Mouse (Mus musculus) hindbrain, embryonic 16.5 days (tissue): Measurements from ENCODE around the gene Nelfb. TPM values are rescaled to one million over a fixed set of nuclear protein-coding genes. Genes with fewer than 3 reads are reported as not detected.

Experiments
- ATAC-seq: fragments of 200-750 bp; cut with Nextera tagmentation; 2 replicates; pipeline ENCODE4 v1.8.0; 2017; ENCODE audit warnings: moderate TSS enrichment, moderate library complexity
- H3K27ac ChIP-seq: fragments of 300-500 bp; sonication (generic); 2 replicates; pipeline ENCODE4 v1.5.1; 2014; ENCODE audit warnings: low read depth, mild to moderate bottlenecking, control low read depth, low read length, moderate library complexity
- H3K27me3 ChIP-seq: fragments of 300-500 bp; sonication (generic); replicated peaks from 2 replicates; pipeline ENCODE4 v1.6.1; 2014; ENCODE audit warnings: low read length; ENCODE audit not compliant: control insufficient read depth, insufficient read depth
- H3K36me3 ChIP-seq: fragments of 300-500 bp; sonication (generic); 2 replicates; pipeline ENCODE4 v1.6.1; 2014; ENCODE audit warnings: mild to moderate bottlenecking, low read length, moderate library complexity, mixed read lengths; ENCODE audit not compliant: control insufficient read depth, insufficient read depth
- H3K4me1 ChIP-seq: fragments of 300-500 bp; sonication (generic); 2 replicates; pipeline ENCODE4 v1.6.1; 2014; ENCODE audit warnings: low read depth, low read length; ENCODE audit not compliant: control insufficient read depth, insufficient read depth
- H3K4me2 ChIP-seq: fragments of 300-500 bp; sonication (generic); 2 replicates; pipeline ENCODE4 v1.6.1; 2014; ENCODE audit warnings: mild to moderate bottlenecking, low read length, control low read depth, moderate library complexity
- H3K4me3 ChIP-seq: fragments of 300-500 bp; sonication (generic); 2 replicates; pipeline ENCODE4 v1.5.1; 2014; ENCODE audit warnings: mild to moderate bottlenecking, low read length, control low read depth, moderate library complexity
- H3K9ac ChIP-seq: fragments of 300-500 bp; sonication (generic); 2 replicates; pipeline ENCODE4 v1.6.1; 2014; ENCODE audit warnings: low read depth, mild to moderate bottlenecking, control low read depth, low read length, moderate library complexity
- H3K9me3 ChIP-seq: fragments of 300-500 bp; sonication (generic); 2 replicates; pipeline ENCODE4 v1.6.1; 2014; ENCODE audit warnings: mild to moderate bottlenecking, low read length, moderate library complexity; ENCODE audit not compliant: control insufficient read depth
- WGBS: fragments of 180-500 bp; shearing (Covaris S2); extraction: QIAGEN DNeasy Blood & Tissue Kit; methylation state at CpG from one replicate; pipeline ENCODE4 v1.1.7; 2014; 5-methylcytosine and 5-hydroxymethylcytosine counted together
- polyA plus RNA-seq: library from polyadenylated mRNA; unstranded; fragments of >200 nt; fragmentation: Nextera tagmentation; extraction: Ambion mirVana; gene quantifications from 2 replicates; pipeline ENCODE4 v1.2.1, GENCODE M21; 2015

The Nelfb gene
- polyA plus RNA-seq, 1 experiment from 2014 or later = 105 TPM

DNA sequence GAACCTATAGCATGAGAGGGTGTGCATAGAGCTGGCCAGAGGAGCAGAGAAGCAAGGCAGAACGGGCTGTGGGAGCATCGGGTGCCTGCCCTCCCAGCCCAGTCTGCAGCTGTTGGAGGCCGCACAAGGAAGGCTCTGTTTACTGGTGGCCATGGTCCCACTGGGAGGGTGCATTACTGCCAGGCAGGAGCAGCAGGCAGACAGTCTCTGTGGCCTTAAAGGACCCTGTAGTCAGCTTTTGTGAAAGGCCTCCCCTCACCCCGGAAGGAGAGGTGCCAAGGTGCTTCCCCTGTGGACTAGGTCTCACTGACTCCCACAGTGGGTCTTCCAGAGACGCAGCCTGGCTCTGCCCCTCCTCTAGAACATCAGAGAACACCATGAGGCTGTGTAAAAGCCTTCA, 15.6 kb upstream of the Nelfb start:
- Histone ChIP-seq H3K4me3 (no peak overlapping the region), H3K27me3 (no peaks in the 10 kb centered on the region), H3K4me1 (peaks cover 14% of the 10 kb centered on the region), H3K36me3 (0 out of 2 replicates have a peak, but pooled peaks cover under 1% of the 10 kb centered on the region), H3K9me3 (no peaks in the 10 kb centered on the region), H3K4me2 (no peak overlapping the region), H3K27ac (no peak overlapping the region), H3K9ac (no peak overlapping the region)
- 77% methylated on average over 5 of the region's 5 CpGs for WGBS
- no peak for ATAC-seq

DNA sequence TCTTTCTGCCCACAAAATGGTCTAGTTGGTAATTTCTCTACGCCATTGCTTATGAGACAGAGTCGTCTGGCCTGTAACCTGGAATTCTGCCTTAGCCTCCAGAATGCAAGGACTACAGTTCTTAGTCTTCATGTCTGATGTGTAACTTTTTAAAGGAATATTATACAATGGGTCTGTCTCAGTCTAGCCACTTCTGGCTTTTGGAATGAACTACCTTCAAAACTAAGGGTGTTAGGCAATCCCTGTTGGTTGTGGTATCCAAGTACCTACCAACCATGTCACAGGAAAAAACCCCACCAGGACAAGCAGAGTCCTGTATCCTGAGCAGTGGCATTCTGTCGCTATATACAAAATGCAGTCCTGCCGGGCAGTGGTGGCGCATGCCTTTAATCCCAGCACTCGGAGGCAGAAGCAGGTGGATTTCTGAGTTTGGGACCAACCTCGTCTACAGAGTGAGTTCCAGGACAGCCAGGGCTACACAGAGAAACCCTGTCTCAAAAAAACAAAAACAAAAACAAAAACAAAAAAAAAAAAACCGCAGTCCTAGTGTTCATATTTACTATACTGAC, 14.6 kb upstream of the Nelfb start:
- Histone ChIP-seq H3K36me3 (peaks cover 3% of the 10 kb centered on the region; the same call in 1 of the 2 replicates), H3K27me3 (no peaks in the 10 kb centered on the region), H3K4me3 (no peak overlapping the region), H3K4me2 (peak overlapping the region; percentile 56; the same call in 1 of the 2 replicates), H3K9ac (no peak overlapping the region), H3K27ac (peak overlapping the region; percentile 98), H3K4me1 (peaks cover 14% of the 10 kb centered on the region), H3K9me3 (no peaks in the 10 kb centered on the region)
- WGBS = 74% methylated on average over 8 of the region's 8 CpGs
- no peak for ATAC-seq

DNA sequence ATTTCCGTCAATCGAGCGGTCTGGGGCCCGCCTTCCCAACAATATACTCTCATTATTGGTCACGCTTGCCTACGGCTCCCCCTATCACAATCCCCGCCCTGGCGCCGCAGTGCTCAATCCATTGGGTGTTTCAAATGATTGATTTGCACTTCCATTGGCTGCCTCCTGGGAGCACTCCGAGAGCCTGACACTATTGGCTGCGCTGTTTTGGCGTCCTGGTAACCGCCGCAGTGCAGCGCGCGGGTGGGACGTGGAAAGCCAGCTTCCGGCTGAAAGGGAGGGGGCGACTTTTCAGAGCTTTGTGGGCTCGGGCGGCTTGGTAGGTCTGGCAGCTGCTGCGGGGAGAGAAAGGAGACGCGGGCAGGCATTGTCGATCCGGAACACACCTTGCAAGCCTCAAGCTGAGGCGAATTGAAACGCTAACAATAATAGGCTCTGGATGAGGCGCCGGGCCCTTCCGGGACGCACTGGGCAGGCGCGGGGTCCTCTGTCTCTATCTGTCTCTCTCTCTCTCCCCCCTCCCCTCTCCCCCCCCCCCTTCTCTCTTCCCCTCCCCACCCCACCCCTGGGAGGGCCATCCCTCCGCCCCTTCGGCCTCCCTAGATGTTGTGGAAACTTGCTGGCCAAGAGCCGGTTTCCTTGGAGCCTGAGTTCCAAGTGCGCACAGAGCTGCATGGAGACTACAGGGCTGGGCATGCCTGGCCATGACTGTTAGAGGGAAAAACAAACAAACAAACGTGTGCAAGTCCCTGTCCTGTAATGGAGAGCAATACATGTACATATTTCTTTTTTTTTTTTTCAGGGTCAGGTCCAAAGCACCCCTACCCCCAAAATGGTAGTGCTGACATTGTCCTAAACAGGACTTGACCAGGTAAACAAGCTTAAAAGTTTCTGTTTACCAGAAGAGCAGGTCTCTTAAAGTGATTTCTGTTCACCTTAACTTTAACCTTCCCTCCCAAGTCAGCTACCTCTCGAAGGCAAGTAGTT, 13.8 kb upstream of the Nelfb start:
- Histone ChIP-seq H3K4me2 (peak overlapping the region; percentile 56), H3K4me3 (peak overlapping the region; percentile 57), H3K9me3 (no peaks in the 10 kb centered on the region), H3K4me1 (peaks cover 14% of the 10 kb centered on the region), H3K27me3 (no peaks in the 10 kb centered on the region), H3K27ac (peak overlapping the region; percentile 98), H3K36me3 (peaks cover 3% of the 10 kb centered on the region; the same call in 1 of the 2 replicates), H3K9ac (peak overlapping the region; percentile 79)
- peak; percentile 98 for ATAC-seq
- 2% methylated on average over 34 of the region's 41 CpGs for WGBS

DNA sequence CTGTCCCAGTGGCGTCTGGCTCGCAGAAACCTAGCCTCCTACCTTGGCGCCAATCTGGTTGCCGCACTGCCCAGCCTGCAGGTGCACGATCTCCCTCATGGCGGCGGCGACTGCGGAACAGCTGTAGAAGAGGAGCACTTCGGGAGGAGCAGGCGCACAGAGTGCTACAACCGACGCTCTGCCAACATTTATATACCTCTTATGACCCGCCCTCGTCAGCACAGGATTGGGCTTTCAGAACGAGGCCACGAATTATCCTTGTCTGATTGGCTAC, 13.1 kb upstream of the Nelfb start, which contains the start of gene Tubb4b:
Gene Tubb4b, minus strand, starts transcription at position 211 of the 274 bp plus-strand sequence.
- H3K9me3 ChIP-seq = no peaks in the 10 kb centered on the region
- WGBS = under 1% methylated on average over 17 of the region's 17 CpGs
- peak within 1 kb of the TSS; percentile 92 for H3K9ac ChIP-seq
- no peaks in the 10 kb centered on the region for H3K27me3 ChIP-seq
- peak within 1 kb of the TSS; percentile 91 for H3K4me3 ChIP-seq
- peak within 1 kb of the TSS; percentile 98 for H3K27ac ChIP-seq
- H3K4me2 ChIP-seq = peak within 1 kb of the TSS; percentile 94
- peaks cover 14% of the 10 kb centered on the region for H3K4me1 ChIP-seq
- H3K36me3 ChIP-seq = peaks cover 3% of the 10 kb centered on the region; the same call in 1 of the 2 replicates
- no peak for ATAC-seq

DNA sequence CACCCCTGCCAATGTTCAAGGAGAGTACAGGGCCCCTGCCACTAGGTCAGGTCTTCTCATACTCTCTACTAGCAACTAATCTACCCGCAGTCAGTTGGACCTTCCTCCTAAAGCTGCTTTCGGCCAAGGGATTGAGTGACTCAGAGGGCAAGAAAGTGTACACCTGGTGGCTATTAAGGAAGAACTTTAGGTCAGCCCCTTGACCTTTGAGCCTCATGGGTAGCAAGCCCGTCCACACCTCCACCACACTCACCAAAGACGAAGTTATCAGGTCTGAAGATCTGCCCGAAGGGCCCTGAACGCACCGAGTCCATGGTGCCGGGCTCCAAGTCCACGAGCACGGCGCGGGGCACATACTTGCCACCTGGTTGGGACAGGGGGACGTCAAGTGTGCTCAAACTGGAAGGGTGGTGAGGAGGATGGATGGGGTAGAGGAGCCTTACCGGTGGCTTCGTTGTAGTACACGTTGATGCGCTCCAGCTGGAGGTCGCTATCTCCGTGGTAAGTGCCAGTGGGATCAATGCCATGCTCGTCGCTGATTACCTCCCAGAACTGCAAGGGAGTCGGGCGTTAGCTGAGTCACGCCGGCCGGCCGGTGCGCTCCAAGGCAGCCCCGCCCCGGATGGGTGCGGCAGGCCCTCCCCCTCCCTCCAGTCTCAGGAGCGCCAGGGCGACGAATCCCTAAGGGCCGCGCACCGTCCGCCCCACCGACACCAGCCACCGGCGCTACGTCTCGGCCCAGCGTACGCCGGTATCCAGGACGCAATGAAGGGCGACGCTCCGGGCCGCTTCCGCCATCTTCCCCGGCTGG, 12.6 kb upstream of the Nelfb start:
- ATAC-seq = no peak
- H3K9me3 ChIP-seq = no peaks in the 10 kb centered on the region

DNA sequence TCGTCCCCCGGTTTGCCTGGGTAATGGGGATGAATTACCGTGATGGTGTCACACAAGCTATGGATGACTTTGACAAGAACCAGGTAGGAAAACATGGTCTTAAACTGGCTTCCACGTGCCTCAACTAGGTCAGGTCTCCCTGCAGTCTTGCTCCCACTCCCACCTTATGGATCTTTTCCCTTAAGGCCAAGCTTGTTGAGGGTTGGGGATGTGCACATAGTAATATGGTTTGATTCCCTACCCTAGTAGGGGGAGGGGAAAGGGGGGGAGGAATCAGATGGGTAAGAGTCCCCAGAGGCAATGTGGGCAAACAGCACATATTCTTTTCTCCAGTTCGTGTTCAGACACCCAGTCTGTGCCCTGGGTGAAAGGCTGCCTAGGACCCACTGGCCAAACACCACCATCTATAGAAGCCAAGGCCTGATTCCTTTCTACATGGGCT, 10.1 kb upstream of the Nelfb start:
- Histone ChIP-seq H3K4me2 (no peak overlapping the region), H3K9me3 (no peaks in the 10 kb centered on the region), H3K4me3 (no peak overlapping the region), H3K9ac (no peak overlapping the region), H3K27ac (no peak overlapping the region), H3K36me3 (peaks cover 3% of the 10 kb centered on the region; the same call in 1 of the 2 replicates), H3K4me1 (peaks cover 11% of the 10 kb centered on the region), H3K27me3 (no peaks in the 10 kb centered on the region)
- no peak for ATAC-seq
- WGBS = 75% methylated on average over 5 of the region's 5 CpGs

More for the DNA sequence above, 12.6 kb upstream of the Nelfb start:
- no peaks in the 10 kb centered on the region for H3K27me3 ChIP-seq
- peak overlapping the region; percentile 92 for H3K27ac ChIP-seq
- H3K4me2 ChIP-seq = peak overlapping the region; percentile 94
- H3K9ac ChIP-seq = peak overlapping the region; percentile 92
- H3K4me1 ChIP-seq = peaks cover 13% of the 10 kb centered on the region
- WGBS = 3% methylated on average over 46 of the region's 53 CpGs
- peak overlapping the region; percentile 91 for H3K4me3 ChIP-seq
- peaks cover 3% of the 10 kb centered on the region; the same call in 1 of the 2 replicates for H3K36me3 ChIP-seq

DNA sequence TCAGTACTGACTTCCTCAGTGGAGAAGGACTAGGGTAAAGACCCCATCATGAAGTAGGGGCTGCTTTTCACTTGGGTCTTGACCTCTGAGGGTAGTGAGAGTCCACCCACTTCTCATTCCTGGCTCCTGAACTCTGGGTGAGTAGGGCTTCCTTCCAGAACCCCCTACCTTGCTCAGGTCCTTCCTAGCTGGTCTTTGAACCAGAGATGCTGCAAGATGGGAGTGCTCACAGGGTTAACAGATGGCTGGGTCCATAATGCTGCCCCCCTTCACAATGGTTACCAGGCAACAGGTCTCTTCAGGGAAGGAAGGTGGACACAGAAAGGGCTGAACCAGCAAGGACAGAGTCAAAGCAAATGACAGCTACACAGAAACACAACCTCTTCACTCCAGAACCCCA, 7.2 kb upstream of the Nelfb start, which contains the start of gene Fam166a:
Gene Fam166a, plus strand, starts transcription at position 301 of the 400 bp plus-strand sequence.
- Histone ChIP-seq H3K4me3 (no peak within 1 kb of the TSS), H3K27ac (no peak within 1 kb of the TSS), H3K4me1 (peaks cover 4% of the 10 kb centered on the region), H3K9ac (no peak within 1 kb of the TSS), H3K27me3 (0 out of 2 replicates have a peak, but pooled peaks cover 2% of the 10 kb centered on the region), H3K36me3 (peaks cover 3% of the 10 kb centered on the region; the same call in 1 of the 2 replicates), H3K9me3 (no peaks in the 10 kb centered on the region), H3K4me2 (no peak within 1 kb of the TSS)
- ATAC-seq = no peak

DNA sequence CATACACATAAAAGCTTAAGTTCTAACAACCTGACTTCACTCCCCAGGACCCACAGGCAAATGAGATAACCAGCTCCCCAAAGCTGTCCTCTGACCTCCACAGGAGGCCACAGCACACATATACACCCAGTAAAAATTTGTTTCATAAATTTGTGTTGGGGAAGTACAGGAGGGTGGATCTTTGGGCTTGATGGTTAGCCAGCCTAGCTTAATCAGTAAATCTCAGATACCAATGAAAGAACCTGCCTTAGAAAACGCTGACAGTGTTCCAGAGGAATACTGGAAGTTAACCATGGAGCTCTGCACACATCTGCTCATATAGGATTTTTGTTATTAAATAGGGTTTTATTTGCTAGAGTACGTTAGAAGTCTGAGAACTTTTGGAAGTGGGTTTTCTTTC, 6.4 kb upstream of the Nelfb start:
- H3K4me2 ChIP-seq = no peak overlapping the region
- H3K36me3 ChIP-seq = peaks cover 3% of the 10 kb centered on the region; the same call in 1 of the 2 replicates
- no peaks in the 10 kb centered on the region for H3K4me1 ChIP-seq
- no peak for ATAC-seq
- no peak overlapping the region for H3K27ac ChIP-seq
- H3K9ac ChIP-seq = no peak overlapping the region
- WGBS = 66% methylated on average over 2 of the region's 2 CpGs
- H3K4me3 ChIP-seq = no peak overlapping the region
- H3K27me3 ChIP-seq = 0 out of 2 replicates have a peak, but pooled peaks cover 2% of the 10 kb centered on the region
- H3K9me3 ChIP-seq = no peaks in the 10 kb centered on the region
